Mouse (Mus musculus): ENCODE results near the gene 9130409I23Rik.

- TF ChIP-seq POLR2A (IDR thresholded peaks at IDR 0.05; ENCODE audit: borderline replicate concordance, insufficient read depth, low read length), result no peak
- TF ChIP-seq CTCF (IDR thresholded peaks at IDR 0.05; ENCODE audit: borderline replicate concordance, insufficient read depth, low read depth, low read length), result no peak
Measured at GRCm38 (mm10) chr1:181049328-181049842, 1.7 kb upstream of the 9130409I23Rik start.
